Mouse (Mus musculus) embryonic facial prominence, embryonic 14.5 days (tissue): ENCODE data around the gene Uqcr11. TPM values are rescaled to one million over a fixed set of nuclear protein-coding genes. Genes with fewer than 3 reads are reported as not detected.

Experiments used
- ATAC-seq: fragments of 200-750 bp; cut with Nextera tagmentation; 2 replicates; pipeline ENCODE4 v1.8.0; 2017; ENCODE audit warnings: low read depth, moderate number of reproducible peaks, moderate TSS enrichment
- DNase-seq: peaks from one replicate; pipeline ENCODE4 v3.0.0-alpha.2; 2015; ENCODE audit warnings: low spot score
- H3K27ac ChIP-seq: fragments of 300-500 bp; sonication (generic); replicated peaks from 2 replicates; pipeline ENCODE4 v1.5.1; 2014; ENCODE audit warnings: low read depth, mild to moderate bottlenecking, low read length, moderate library complexity
- H3K27me3 ChIP-seq: fragments of 300-500 bp; sonication (generic); replicated peaks from 2 replicates; pipeline ENCODE4 v1.6.1; 2014; ENCODE audit warnings: low read length; ENCODE audit not compliant: control insufficient read depth, insufficient read depth
- H3K36me3 ChIP-seq: fragments of 300-500 bp; sonication (generic); 2 replicates; pipeline ENCODE4 v1.6.1; 2014; ENCODE audit warnings: low read length, mixed read lengths; ENCODE audit not compliant: control insufficient read depth, insufficient read depth
- H3K4me1 ChIP-seq: fragments of 300-500 bp; sonication (generic); 2 replicates; pipeline ENCODE4 v1.6.1; 2014; ENCODE audit warnings: antibody characterized with exemption, low read length; ENCODE audit not compliant: control insufficient read depth, insufficient read depth
- H3K4me2 ChIP-seq: fragments of 300-500 bp; sonication (generic); 2 replicates; pipeline ENCODE4 v1.6.1; 2014; ENCODE audit warnings: low read depth, mild to moderate bottlenecking, low read length, moderate library complexity, mixed read lengths
- H3K4me3 ChIP-seq: fragments of 300-500 bp; sonication (generic); 2 replicates; pipeline ENCODE4 v1.5.1; 2014; ENCODE audit warnings: low read depth, mild to moderate bottlenecking, low read length
- H3K9ac ChIP-seq: fragments of 300-500 bp; sonication (generic); 2 replicates; pipeline ENCODE4 v1.6.1; 2014; ENCODE audit warnings: low read depth, mild to moderate bottlenecking, low read length, moderate library complexity, mixed read lengths
- H3K9me3 ChIP-seq: fragments of 300-500 bp; sonication (generic); 2 replicates; pipeline ENCODE4 v1.6.1; 2016; ENCODE audit warnings: low read length; ENCODE audit not compliant: control insufficient read depth
- WGBS: fragments of 180-500 bp; shearing (Covaris S2); extraction: QIAGEN DNeasy Blood & Tissue Kit; methylation state at CpG from one replicate; pipeline ENCODE4 v1.1.7; 2014; 5-methylcytosine and 5-hydroxymethylcytosine counted together
- microRNA-seq: library from miRNA; unstranded; fragments of <30 nt; microRNA quantifications from one replicate; pipeline ENCODE4, GENCODE M21; 2016; ENCODE audit warnings: borderline number of aligned reads
- polyA plus RNA-seq: library from polyadenylated mRNA; unstranded; fragments of >200 nt; fragmentation: Nextera tagmentation; extraction: Ambion mirVana; gene quantifications from 2 replicates; pipeline ENCODE4 v1.2.1, GENCODE M21; 2014

Gene Uqcr11
- polyA plus RNA-seq, 1 experiment from 2014 or later = 879 TPM

DNA sequence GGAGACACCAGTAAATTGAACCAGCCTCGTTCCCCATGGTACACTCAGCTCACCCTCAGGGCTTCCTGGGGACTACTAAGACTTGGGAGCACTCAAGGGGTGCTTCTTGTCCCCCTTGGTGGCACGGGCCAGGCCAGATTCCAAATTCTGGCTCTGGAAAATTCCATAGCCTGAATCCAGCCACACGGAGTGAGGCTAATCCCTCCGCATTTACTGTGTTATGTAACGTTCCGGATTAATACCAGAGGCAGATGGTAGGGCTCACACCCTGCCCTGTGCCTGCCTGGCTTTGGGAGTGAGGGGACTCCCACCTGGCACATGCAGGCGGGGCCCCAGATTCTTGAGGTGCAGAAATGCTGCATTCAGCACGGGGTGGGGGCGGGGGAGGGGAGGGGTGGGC is 51.2 kb downstream of the Uqcr11 start:
- 4% methylated on average over 9 of the region's 9 CpGs for WGBS
- DNase-seq = no peak

More for the DNA sequence above, 51.2 kb downstream of the Uqcr11 start:
- H3K4me2 ChIP-seq = no peak overlapping the region
- peaks cover 83% of the 10 kb centered on the region for H3K27me3 ChIP-seq
- H3K27ac ChIP-seq = no peak overlapping the region
- H3K4me3 ChIP-seq = no peak overlapping the region
- H3K9ac ChIP-seq = no peak overlapping the region
- no peaks in the 10 kb centered on the region for H3K9me3 ChIP-seq
- H3K36me3 ChIP-seq = no peaks in the 10 kb centered on the region
- no peak for ATAC-seq
- H3K4me1 ChIP-seq = peaks cover 7% of the 10 kb centered on the region; the same call in 1 of the 2 replicates

Small RNAs within 50 kb of the gene (microRNA-seq; reads per million reads assigned to microRNA genes)
- gene Gm22721 = not detected

Other genes starting within 250 kb of the Uqcr11 start
- gene Cirbp, start 240.8 kb downstream of the Uqcr11 start, polyA plus RNA-seq = 59.7 and 88.3 TPM in 2 replicates
- 11.0 and 13.1 TPM in 2 replicates for gene 1600002K03Rik, start 233.9 kb downstream of the Uqcr11 start, polyA plus RNA-seq
- 20.9 and 23.6 TPM in 2 replicates for gene Efna2, start 227.3 kb downstream of the Uqcr11 start, polyA plus RNA-seq
- gene Mum1, start 180.4 kb downstream of the Uqcr11 start, polyA plus RNA-seq = 50.8 and 52.1 TPM in 2 replicates
- 360 and 370 TPM in 2 replicates for gene Ndufs7, start 157.7 kb downstream of the Uqcr11 start, polyA plus RNA-seq
- 124 and 139 TPM in 2 replicates for gene Gamt, start 145.8 kb downstream of the Uqcr11 start, polyA plus RNA-seq
- 42.3 and 43.5 TPM in 2 replicates for gene Dazap1, start 145.3 kb downstream of the Uqcr11 start, polyA plus RNA-seq
- 1,047 and 1,145 TPM in 2 replicates for gene Rps15, start 114.4 kb downstream of the Uqcr11 start, polyA plus RNA-seq
- 6.2 and 7.4 TPM in 2 replicates for gene Apc2, start 110.9 kb downstream of the Uqcr11 start, polyA plus RNA-seq
- gene 2310011J03Rik, start 86.3 kb downstream of the Uqcr11 start, polyA plus RNA-seq = 38.5 and 46.3 TPM in 2 replicates
- 1.7 and 2.9 TPM in 2 replicates for gene Pcsk4, start 77.3 kb downstream of the Uqcr11 start, polyA plus RNA-seq
- 5.6 and 7.5 TPM in 2 replicates for gene Reep6, start 76.9 kb downstream of the Uqcr11 start, polyA plus RNA-seq
- gene Adamtsl5, start 58.4 kb downstream of the Uqcr11 start, polyA plus RNA-seq = 5.8 and 6.3 TPM in 2 replicates
- 0.47 and 0.72 TPM in 2 replicates for gene Plk5, start 50.4 kb downstream of the Uqcr11 start, polyA plus RNA-seq
- 6.2 and 6.4 TPM in 2 replicates for gene Mex3d, start 19.2 kb downstream of the Uqcr11 start, polyA plus RNA-seq
- gene Mbd3, start 7.3 kb downstream of the Uqcr11 start, polyA plus RNA-seq = 164 and 186 TPM in 2 replicates
- 93.7 and 112 TPM in 2 replicates for gene Tcf3, start 26.8 kb upstream of the Uqcr11 start, polyA plus RNA-seq
- not detected in 2 replicates for gene Onecut3, start 88.0 kb upstream of the Uqcr11 start, polyA plus RNA-seq
- 0.13 and 0.24 TPM in 2 replicates for gene Atp8b3, start 132.3 kb upstream of the Uqcr11 start, polyA plus RNA-seq
- 22.6 and 26.2 TPM in 2 replicates for gene Rexo1, start 154.7 kb upstream of the Uqcr11 start, polyA plus RNA-seq
- gene Klf16, start 170.5 kb upstream of the Uqcr11 start, polyA plus RNA-seq = 9.7 and 9.9 TPM in 2 replicates
- gene Abhd17a, start 183.5 kb upstream of the Uqcr11 start, polyA plus RNA-seq = 115 and 124 TPM in 2 replicates
- 84.6 and 96.3 TPM in 2 replicates for gene Scamp4, start 196.0 kb upstream of the Uqcr11 start, polyA plus RNA-seq
- gene Adat3, start 196.1 kb upstream of the Uqcr11 start, polyA plus RNA-seq = 6.1 and 6.2 TPM in 2 replicates
- 1.9 and 2.5 TPM in 2 replicates for gene Gm49322, start 199.2 kb upstream of the Uqcr11 start, polyA plus RNA-seq
- gene Csnk1g2, start 216.0 kb upstream of the Uqcr11 start, polyA plus RNA-seq = 104 and 125 TPM in 2 replicates